In genomic region chr10:128092506-128093495, GRCm38 (mm10) we compare ENCODE assay signal across 8 mouse cellular contexts. TPM values are rescaled to one million over a fixed set of nuclear protein-coding genes. Genes with fewer than 3 reads are reported as not detected.
DNase-seq lines count a peak whose midpoint lies in the region; ATAC-seq and TF ChIP-seq lines count a peak whose summit lies in the region.

No protein-coding gene starts in this region.

- peak overlapping the region; percentile 90 for H3K4me3 ChIP-seq in heart, embryonic 11.5 days (ENCODE audit: low read depth, low read length)
- H3K4me3 ChIP-seq in kidney, postnatal 0 days (replicated peaks; ENCODE audit: low read depth, low read length): peak overlapping the region; percentile 88
- H3K4me3 ChIP-seq in liver, embryonic 16.5 days (ENCODE audit: low read depth, low read length): peak overlapping the region; percentile 85
- peak overlapping the region; percentile 74 for H3K4me3 ChIP-seq in neural tube, embryonic 13.5 days
- H3K4me3 ChIP-seq in testis, adult 2 months (ENCODE audit: control insufficient read depth, low read depth, low read length): peak overlapping the region; percentile 91

- no peaks in the 10 kb centered on the region for H3K9me3 ChIP-seq in heart, embryonic 11.5 days (replicated peaks; ENCODE audit: control insufficient read depth, low read length)
- H3K9me3 ChIP-seq in kidney, postnatal 0 days (replicated peaks; ENCODE audit: low read length): no peaks in the 10 kb centered on the region
- no peaks in the 10 kb centered on the region for H3K9me3 ChIP-seq in liver, embryonic 16.5 days (replicated peaks; ENCODE audit: control insufficient read depth, low read length)
- H3K9me3 ChIP-seq in neural tube, embryonic 13.5 days: no peaks in the 10 kb centered on the region

- 1% methylated on average over 82 of the region's 88 CpGs for WGBS in heart, embryonic 11.5 days (ENCODE audit: insufficient replicate concordance)
- WGBS in kidney, postnatal 0 days: under 1% methylated on average over 81 of the region's 88 CpGs
- under 1% methylated on average over 68 of the region's 88 CpGs for WGBS in liver, embryonic 16.5 days (ENCODE audit: insufficient replicate concordance)
- under 1% methylated on average over 75 of the region's 88 CpGs for WGBS in neural tube, embryonic 13.5 days

- H3K4me2 ChIP-seq in heart, embryonic 11.5 days: peak overlapping the region; percentile 95
- peak overlapping the region; percentile 77 for H3K4me2 ChIP-seq in kidney, postnatal 0 days (ENCODE audit: low read length)
- peak overlapping the region; percentile 82 for H3K4me2 ChIP-seq in liver, embryonic 16.5 days (ENCODE audit: low read depth, low read length)
- H3K4me2 ChIP-seq in neural tube, embryonic 13.5 days: peak overlapping the region; percentile 92

- DNase-seq in CD4-positive helper T cell, adult 2 months (ENCODE audit: low read depth, low spot score): peak; percentile 79
- peak; percentile 88 for DNase-seq in brain, embryonic 14.5 days (ENCODE audit: low read depth)
- peak; percentile 92 for DNase-seq in kidney, postnatal 0 days (ENCODE audit: low spot score)

- H3K27me3 ChIP-seq in heart, embryonic 11.5 days (ENCODE audit: control insufficient read depth, insufficient read depth, low read length): no peaks in the 10 kb centered on the region
- no peaks in the 10 kb centered on the region for H3K27me3 ChIP-seq in kidney, postnatal 0 days (ENCODE audit: insufficient read depth, low read length)
- no peaks in the 10 kb centered on the region for H3K27me3 ChIP-seq in liver, embryonic 16.5 days (ENCODE audit: control insufficient read depth, insufficient read depth, low read depth, low read length)
- H3K27me3 ChIP-seq in neural tube, embryonic 13.5 days: no peaks in the 10 kb centered on the region
- H3K27me3 ChIP-seq in testis, adult 2 months (ENCODE audit: control insufficient read depth, insufficient read depth, low read length): no peaks in the 10 kb centered on the region

- peak overlapping the region; percentile 90 for H3K9ac ChIP-seq in heart, embryonic 11.5 days (ENCODE audit: low read depth, low read length)
- peak overlapping the region; percentile 87 for H3K9ac ChIP-seq in kidney, postnatal 0 days (ENCODE audit: low read depth, low read length)
- H3K9ac ChIP-seq in liver, embryonic 16.5 days (ENCODE audit: low read depth, low read length): peak overlapping the region; percentile 93
- H3K9ac ChIP-seq in neural tube, embryonic 13.5 days: peak overlapping the region; percentile 88

- H3K4me1 ChIP-seq in heart, embryonic 11.5 days (ENCODE audit: control insufficient read depth, insufficient read depth, low read length): peaks cover 33% of the 10 kb centered on the region
- H3K4me1 ChIP-seq in kidney, postnatal 0 days (replicated peaks; ENCODE audit: insufficient read depth, low read length): peaks cover 22% of the 10 kb centered on the region
- peaks cover 54% of the 10 kb centered on the region for H3K4me1 ChIP-seq in liver, embryonic 16.5 days (ENCODE audit: control insufficient read depth, low read depth, low read length)
- peaks cover 52% of the 10 kb centered on the region for H3K4me1 ChIP-seq in neural tube, embryonic 13.5 days (replicated peaks)
- H3K4me1 ChIP-seq in testis, adult 2 months (ENCODE audit: control insufficient read depth, insufficient read depth, low read length): peaks cover 17% of the 10 kb centered on the region

- TF ChIP-seq POLR2A in brain, embryonic 14.5 days (IDR thresholded peaks at IDR 0.05; ENCODE audit: borderline replicate concordance, extremely low read depth, insufficient read depth, insufficient read length, poor library complexity, severe bottlenecking): no peak
- peak; percentile 46; the same call in 1 of the 2 replicates for TF ChIP-seq POLR2A in testis, adult 2 months (IDR thresholded peaks at IDR 0.05; ENCODE audit: control insufficient read depth, low read depth, low read length)

- TF ChIP-seq CTCF in brain, embryonic 14.5 days (IDR thresholded peaks at IDR 0.05; ENCODE audit: borderline replicate concordance, extremely low read depth, insufficient read depth, insufficient read length): peak; percentile 52; the same call in 1 of the 2 replicates
- peak; percentile 55 for TF ChIP-seq CTCF in kidney, postnatal 0 days (IDR thresholded peaks at IDR 0.05; ENCODE audit: low read depth)
- peak; percentile 35; the same call in 1 of the 2 replicates for TF ChIP-seq CTCF in testis, adult 2 months (IDR thresholded peaks at IDR 0.05; ENCODE audit: control insufficient read depth, insufficient read depth, insufficient replicate concordance, low read depth, low read length)

- peak; percentile 31 for ATAC-seq in erythroblast, adult 5-6 weeks (replicated peaks; ENCODE audit: low FRiP score, poor library complexity, severe bottlenecking)
- ATAC-seq in heart, embryonic 11.5 days (replicated peaks; ENCODE audit: insufficient number of reproducible peaks, low FRiP score, low TSS enrichment): peak; percentile 47
- ATAC-seq in kidney, postnatal 0 days (replicated peaks; ENCODE audit: low FRiP score, low read depth): peak; percentile 61
- ATAC-seq in liver, embryonic 16.5 days (ENCODE audit: low read depth): peak; percentile 33
- ATAC-seq in neural tube, embryonic 13.5 days (ENCODE audit: low read depth): peak; percentile 48

- peaks cover 18% of the 10 kb centered on the region for H3K36me3 ChIP-seq in heart, embryonic 11.5 days (ENCODE audit: control insufficient read depth, insufficient read depth, low read length)
- peaks cover 24% of the 10 kb centered on the region for H3K36me3 ChIP-seq in kidney, postnatal 0 days (ENCODE audit: insufficient read depth, low read length)
- H3K36me3 ChIP-seq in liver, embryonic 16.5 days (ENCODE audit: control insufficient read depth, insufficient read depth): peaks cover 26% of the 10 kb centered on the region
- H3K36me3 ChIP-seq in neural tube, embryonic 13.5 days: peaks cover 30% of the 10 kb centered on the region
- peaks cover 1% of the 10 kb centered on the region; the same call in 1 of the 2 replicates for H3K36me3 ChIP-seq in testis, adult 2 months (ENCODE audit: control insufficient read depth, insufficient read depth, low read length)

- H3K27ac ChIP-seq in heart, embryonic 11.5 days (ENCODE audit: low read depth, low read length): peak overlapping the region; percentile 97
- H3K27ac ChIP-seq in kidney, postnatal 0 days: peak overlapping the region; percentile 99
- peak overlapping the region; percentile 98 for H3K27ac ChIP-seq in liver, embryonic 16.5 days (ENCODE audit: low read length)
- peak overlapping the region; percentile 93 for H3K27ac ChIP-seq in neural tube, embryonic 13.5 days (replicated peaks)
- H3K27ac ChIP-seq in testis, adult 2 months (ENCODE audit: control insufficient read depth, insufficient read depth, low read depth, low read length): peak overlapping the region; percentile 96

RNA-seq across cellular contexts. Expression of gene Baz2a, which starts 1.4 kb away (rescaled TPM):
- polyA plus RNA-seq in brain, embryonic 14.5 days (2012; rRNA removed): 32.2 and 33.1 TPM in 2 replicates
- total RNA-seq in erythroblast, adult 5-6 weeks (2015; ENCODE audit: low replicate concordance): 80.3 and 86.5 TPM in 2 replicates
- 71.0 and 73.5 TPM in 2 replicates for total RNA-seq in erythroblast, adult 5-6 weeks (2017; ENCODE audit: low replicate concordance)
- polyA plus RNA-seq in heart, embryonic 11.5 days (2014; fragmentation: Nextera tagmentation; extraction: Ambion mirVana): 10.9 and 21.7 TPM in 2 replicates
- 9.8 and 11.3 TPM in 2 replicates for polyA plus RNA-seq in kidney, postnatal 0 days (2015; fragmentation: Nextera tagmentation; extraction: Ambion mirVana)
- polyA plus RNA-seq in liver, embryonic 16.5 days (2015; fragmentation: Nextera tagmentation; extraction: Ambion mirVana): 5.4 and 6.0 TPM in 2 replicates
- polyA plus RNA-seq in neural tube, embryonic 13.5 days (2015; fragmentation: Nextera tagmentation; extraction: Ambion mirVana): 10.9 and 12.2 TPM in 2 replicates
- polyA plus RNA-seq in testis, adult 2 months (2012; rRNA removed): 90.5 and 100 TPM in 2 replicates

RNA-seq across cellular contexts. Expression of gene Atp5b, which starts 9.7 kb away (rescaled TPM):
- polyA plus RNA-seq in brain, embryonic 14.5 days (2012; rRNA removed): 1,616 and 2,161 TPM in 2 replicates
- total RNA-seq in erythroblast, adult 5-6 weeks (2015; ENCODE audit: low replicate concordance): 477 and 544 TPM in 2 replicates
- 410 and 537 TPM in 2 replicates for total RNA-seq in erythroblast, adult 5-6 weeks (2017; ENCODE audit: low replicate concordance)
- polyA plus RNA-seq in heart, embryonic 11.5 days (2014; fragmentation: Nextera tagmentation; extraction: Ambion mirVana): 4,523 and 4,948 TPM in 2 replicates
- 3,631 and 3,848 TPM in 2 replicates for polyA plus RNA-seq in kidney, postnatal 0 days (2015; fragmentation: Nextera tagmentation; extraction: Ambion mirVana)
- polyA plus RNA-seq in liver, embryonic 16.5 days (2015; fragmentation: Nextera tagmentation; extraction: Ambion mirVana): 1,845 and 1,875 TPM in 2 replicates
- polyA plus RNA-seq in neural tube, embryonic 13.5 days (2015; fragmentation: Nextera tagmentation; extraction: Ambion mirVana): 2,119 and 2,171 TPM in 2 replicates
- polyA plus RNA-seq in testis, adult 2 months (2012; rRNA removed): 805 and 830 TPM in 2 replicates

RNA-seq across cellular contexts. Expression of gene Ptges3, which starts 34.0 kb away (rescaled TPM):
- polyA plus RNA-seq in brain, embryonic 14.5 days (2012; rRNA removed): 67.9 and 97.4 TPM in 2 replicates
- total RNA-seq in erythroblast, adult 5-6 weeks (2015; ENCODE audit: low replicate concordance): 44.0 and 46.6 TPM in 2 replicates
- total RNA-seq in erythroblast, adult 5-6 weeks (2017; ENCODE audit: low replicate concordance): 65.1 and 65.8 TPM in 2 replicates
- 354 and 377 TPM in 2 replicates for polyA plus RNA-seq in heart, embryonic 11.5 days (2014; fragmentation: Nextera tagmentation; extraction: Ambion mirVana)
- polyA plus RNA-seq in kidney, postnatal 0 days (2015; fragmentation: Nextera tagmentation; extraction: Ambion mirVana): 467 and 468 TPM in 2 replicates
- 171 and 201 TPM in 2 replicates for polyA plus RNA-seq in liver, embryonic 16.5 days (2015; fragmentation: Nextera tagmentation; extraction: Ambion mirVana)
- 448 and 456 TPM in 2 replicates for polyA plus RNA-seq in neural tube, embryonic 13.5 days (2015; fragmentation: Nextera tagmentation; extraction: Ambion mirVana)
- polyA plus RNA-seq in testis, adult 2 months (2012; rRNA removed): 41.6 and 42.7 TPM in 2 replicates

RNA-seq across cellular contexts. Expression of gene Naca, which starts 57.4 kb away (rescaled TPM):
- polyA plus RNA-seq in brain, embryonic 14.5 days (2012; rRNA removed): 286 and 390 TPM in 2 replicates
- total RNA-seq in erythroblast, adult 5-6 weeks (2015; ENCODE audit: low replicate concordance): 219 and 262 TPM in 2 replicates
- total RNA-seq in erythroblast, adult 5-6 weeks (2017; ENCODE audit: low replicate concordance): 350 and 361 TPM in 2 replicates
- polyA plus RNA-seq in heart, embryonic 11.5 days (2014; fragmentation: Nextera tagmentation; extraction: Ambion mirVana): 678 and 713 TPM in 2 replicates
- polyA plus RNA-seq in kidney, postnatal 0 days (2015; fragmentation: Nextera tagmentation; extraction: Ambion mirVana): 769 and 820 TPM in 2 replicates
- 301 and 339 TPM in 2 replicates for polyA plus RNA-seq in liver, embryonic 16.5 days (2015; fragmentation: Nextera tagmentation; extraction: Ambion mirVana)
- 612 and 618 TPM in 2 replicates for polyA plus RNA-seq in neural tube, embryonic 13.5 days (2015; fragmentation: Nextera tagmentation; extraction: Ambion mirVana)
- 229 and 234 TPM in 2 replicates for polyA plus RNA-seq in testis, adult 2 months (2012; rRNA removed)

Comparison
In these comparisons a context has a peak if more than half of its experiments do, and no peak if none do; other contexts are left out.
1. Peak in every context shown above with its lines: DNase-seq, ATAC-seq, H3K4me3 ChIP-seq and H3K27ac ChIP-seq.